ENCODE assay signal across 8 mouse cellular contexts in the genomic region with DNA sequence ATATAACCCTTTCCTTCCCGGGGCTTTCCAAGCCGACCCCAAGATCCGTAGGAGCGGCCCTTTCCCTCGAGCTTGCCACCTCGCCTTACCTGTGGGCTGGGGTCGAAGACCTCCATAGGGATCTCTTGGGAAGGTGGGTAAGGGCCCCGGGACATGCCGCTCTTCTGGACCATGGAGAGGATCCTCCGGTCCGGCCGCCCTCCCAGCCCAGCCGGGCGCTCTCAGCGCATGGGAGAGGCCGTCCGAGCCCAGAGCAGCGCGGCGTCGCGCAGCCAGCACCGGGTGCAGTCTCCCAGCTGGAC. TPM values are rescaled to one million over a fixed set of nuclear protein-coding genes. Genes with fewer than 3 reads are reported as not detected.
A peak's percentile ranks its signal among the peaks of the same experiment; 100 is the strongest.
DNase-seq lines count a peak whose midpoint lies in the region; ATAC-seq and TF ChIP-seq lines count a peak whose summit lies in the region.

No protein-coding gene starts in this region.

- peak overlapping the region; percentile 78 for H3K4me3 ChIP-seq in heart, embryonic 13.5 days
- H3K4me3 ChIP-seq in ES-Bruce4 (ENCODE audit: low read depth, low read length) = peak overlapping the region; percentile 79
- H3K4me3 ChIP-seq in forebrain, embryonic 16.5 days (replicated peaks; ENCODE audit: low read length) = peak overlapping the region; percentile 94
- H3K4me3 ChIP-seq in liver, postnatal 0 days (ENCODE audit: low read depth, low read length) = peak overlapping the region; percentile 58

- peak overlapping the region; percentile 92 for H3K9ac ChIP-seq in heart, embryonic 13.5 days
- peak overlapping the region; percentile 73 for H3K9ac ChIP-seq in ES-Bruce4 (ENCODE audit: low read depth, poor library complexity, severe bottlenecking)
- peak overlapping the region; percentile 97 for H3K9ac ChIP-seq in forebrain, embryonic 16.5 days (replicated peaks; ENCODE audit: low read depth, low read length)
- H3K9ac ChIP-seq in liver, postnatal 0 days (replicated peaks) = peak overlapping the region; percentile 59

- no peaks in the 10 kb centered on the region for H3K9me3 ChIP-seq in heart, embryonic 13.5 days
- H3K9me3 ChIP-seq in ES-Bruce4 (replicated peaks; ENCODE audit: control insufficient read depth, insufficient read depth, low read length, poor library complexity, severe bottlenecking) = no peaks in the 10 kb centered on the region
- no peaks in the 10 kb centered on the region for H3K9me3 ChIP-seq in forebrain, embryonic 16.5 days (ENCODE audit: control insufficient read depth, low read length)
- H3K9me3 ChIP-seq in liver, postnatal 0 days (ENCODE audit: low read length) = no peaks in the 10 kb centered on the region

- H3K4me1 ChIP-seq in heart, embryonic 13.5 days = peaks cover 44% of the 10 kb centered on the region
- peaks cover 7% of the 10 kb centered on the region for H3K4me1 ChIP-seq in ES-Bruce4 (ENCODE audit: control insufficient read depth, insufficient read depth, low read length)
- H3K4me1 ChIP-seq in forebrain, embryonic 16.5 days (replicated peaks; ENCODE audit: control insufficient read depth, insufficient read depth, low read length) = peaks cover 45% of the 10 kb centered on the region
- H3K4me1 ChIP-seq in liver, postnatal 0 days (ENCODE audit: insufficient read depth) = peaks cover 18% of the 10 kb centered on the region

- no peak for ATAC-seq in heart, embryonic 13.5 days (ENCODE audit: extremely low read depth, insufficient number of reproducible peaks, low FRiP score, low TSS enrichment)
- peak; percentile 29 for ATAC-seq in forebrain, embryonic 16.5 days
- ATAC-seq in liver, postnatal 0 days = peak; percentile 9; the same call in 1 of the 2 replicates

- peaks cover 2% of the 10 kb centered on the region; the same call in 1 of the 2 replicates for H3K36me3 ChIP-seq in heart, embryonic 13.5 days
- no peaks in the 10 kb centered on the region for H3K36me3 ChIP-seq in ES-Bruce4 (ENCODE audit: control insufficient read depth, insufficient read depth, low read length, poor library complexity, severe bottlenecking)
- H3K36me3 ChIP-seq in forebrain, embryonic 16.5 days (ENCODE audit: control insufficient read depth, insufficient read depth) = peaks cover 4% of the 10 kb centered on the region
- H3K36me3 ChIP-seq in liver, postnatal 0 days (replicated peaks; ENCODE audit: insufficient read depth, low read length) = no peaks in the 10 kb centered on the region

- no peak for DNase-seq in heart, adult 11 months
- no peak for DNase-seq in liver, postnatal 0 days
- DNase-seq in right cerebral cortex, postnatal 4 days = no peak
- DNase-seq in yolk sac, embryonic 10.5 days (ENCODE audit: low spot score) = no peak
- no peak for DNase-seq in adrenal gland, adult 2 months

- peak overlapping the region; percentile 99 for H3K4me2 ChIP-seq in heart, embryonic 13.5 days
- H3K4me2 ChIP-seq in forebrain, embryonic 16.5 days (ENCODE audit: low read length) = peak overlapping the region; percentile 89
- H3K4me2 ChIP-seq in liver, postnatal 0 days (ENCODE audit: low read depth, low read length) = peak overlapping the region; percentile 97

- TF ChIP-seq CTCF in ES-Bruce4 (IDR thresholded peaks at IDR 0.05; ENCODE audit: low read depth, low read length) = no peak
- TF ChIP-seq CTCF in liver, postnatal 0 days (IDR thresholded peaks at IDR 0.05; ENCODE audit: low read depth) = no peak

- H3K27ac ChIP-seq in heart, embryonic 13.5 days (replicated peaks) = peak overlapping the region; percentile 89
- H3K27ac ChIP-seq in ES-Bruce4 (ENCODE audit: insufficient read depth, low read length) = no peak overlapping the region
- peak overlapping the region; percentile 92 for H3K27ac ChIP-seq in forebrain, embryonic 16.5 days (ENCODE audit: low read length)
- 0 out of 2 replicates have a peak overlapping the region, but pooled peaks have one; percentile 52 for H3K27ac ChIP-seq in liver, postnatal 0 days (ENCODE audit: low read depth)

- no peak for TF ChIP-seq POLR2A in ES-Bruce4 (IDR thresholded peaks at IDR 0.05; ENCODE audit: insufficient read depth, low read length)

- H3K27me3 ChIP-seq in heart, embryonic 13.5 days (replicated peaks) = peaks cover 10% of the 10 kb centered on the region
- H3K27me3 ChIP-seq in ES-Bruce4 (ENCODE audit: control insufficient read depth, insufficient read depth, low read length, poor library complexity, severe bottlenecking) = no peaks in the 10 kb centered on the region
- H3K27me3 ChIP-seq in forebrain, embryonic 16.5 days (replicated peaks; ENCODE audit: control insufficient read depth, insufficient read depth, low read length) = no peaks in the 10 kb centered on the region
- peaks cover 11% of the 10 kb centered on the region for H3K27me3 ChIP-seq in liver, postnatal 0 days (ENCODE audit: insufficient read depth, low read length)

- no peak for TF ChIP-seq EP300 in ES-Bruce4 (IDR thresholded peaks at IDR 0.05; ENCODE audit: insufficient read depth, low read depth, low read length)
- TF ChIP-seq EP300 in liver, postnatal 0 days (IDR thresholded peaks at IDR 0.05; ENCODE audit: low read depth) = no peak

- WGBS in heart, embryonic 13.5 days = 1% methylated on average over 23 of the region's 23 CpGs
- 0% methylated on average over 21 of the region's 23 CpGs for WGBS in forebrain, embryonic 16.5 days
- 1% methylated on average over 15 of the region's 23 CpGs for WGBS in liver, postnatal 0 days (ENCODE audit: insufficient replicate concordance)

RNA-seq across cellular contexts. Expression of gene Cacnb1, which starts 0.6 kb away (rescaled TPM):
- polyA plus RNA-seq in heart, embryonic 13.5 days (2015; fragmentation: Nextera tagmentation; extraction: Ambion mirVana) = 6.0 and 6.7 TPM in 2 replicates
- polyA plus RNA-seq in ES-Bruce4 (2011; ENCODE audit: insufficient read depth, insufficient read length, low read depth, missing spikeins) = 5.2 and 6.3 TPM in 2 replicates
- 39.0 and 52.1 TPM in 2 replicates for polyA plus RNA-seq in forebrain, embryonic 16.5 days (2015; fragmentation: Nextera tagmentation; extraction: Ambion mirVana)
- 0.23 and 0.77 TPM in 2 replicates for polyA plus RNA-seq in liver, postnatal 0 days (2015; fragmentation: Nextera tagmentation; extraction: Ambion mirVana)
- total RNA-seq in adrenal gland, adult 2 months (2021) = 1 to 10 TPM; 6.9 to 9.6 TPM
- 14.4 and 14.5 TPM in 2 replicates for polyA plus RNA-seq in adrenal gland, adult 2 months (2012; rRNA removed)

RNA-seq across cellular contexts. Expression of gene Rpl19, which starts 4.3 kb away (rescaled TPM):
- 676 and 751 TPM in 2 replicates for polyA plus RNA-seq in heart, embryonic 13.5 days (2015; fragmentation: Nextera tagmentation; extraction: Ambion mirVana)
- polyA plus RNA-seq in ES-Bruce4 (2011; ENCODE audit: insufficient read depth, insufficient read length, low read depth, missing spikeins) = 2,020 and 2,244 TPM in 2 replicates
- polyA plus RNA-seq in forebrain, embryonic 16.5 days (2015; fragmentation: Nextera tagmentation; extraction: Ambion mirVana) = 652 and 659 TPM in 2 replicates
- polyA plus RNA-seq in liver, postnatal 0 days (2015; fragmentation: Nextera tagmentation; extraction: Ambion mirVana) = 568 TPM in 2 replicates
- total RNA-seq in adrenal gland, adult 2 months (2021) = 1,000 to 10,000 TPM; 1,223 to 1,284 TPM
- polyA plus RNA-seq in adrenal gland, adult 2 months (2012; rRNA removed) = 128 and 129 TPM in 2 replicates

RNA-seq across cellular contexts. Expression of gene Arl5c, which starts 26.2 kb away (rescaled TPM):
- polyA plus RNA-seq in heart, embryonic 13.5 days (2015; fragmentation: Nextera tagmentation; extraction: Ambion mirVana) = 4.6 and 5.1 TPM in 2 replicates
- polyA plus RNA-seq in ES-Bruce4 (2011; ENCODE audit: insufficient read depth, insufficient read length, low read depth, missing spikeins) = 2.8 and 3.6 TPM in 2 replicates
- 4.6 and 6.4 TPM in 2 replicates for polyA plus RNA-seq in forebrain, embryonic 16.5 days (2015; fragmentation: Nextera tagmentation; extraction: Ambion mirVana)
- 9.9 and 10.0 TPM in 2 replicates for polyA plus RNA-seq in liver, postnatal 0 days (2015; fragmentation: Nextera tagmentation; extraction: Ambion mirVana)
- 1 to 10 TPM in 1 of 2 experiments, under 1 TPM in 1; 0.29 to 1.2 TPM for total RNA-seq in adrenal gland, adult 2 months (2021)
- polyA plus RNA-seq in adrenal gland, adult 2 months (2012; rRNA removed) = 0.43 and 0.87 TPM in 2 replicates

RNA-seq across cellular contexts. Expression of gene Stac2, which starts 31.1 kb away (rescaled TPM):
- 0.83 and 0.84 TPM in 2 replicates for polyA plus RNA-seq in heart, embryonic 13.5 days (2015; fragmentation: Nextera tagmentation; extraction: Ambion mirVana)
- polyA plus RNA-seq in ES-Bruce4 (2011; ENCODE audit: insufficient read depth, insufficient read length, low read depth, missing spikeins) = 5.6 and 9.6 TPM in 2 replicates
- polyA plus RNA-seq in forebrain, embryonic 16.5 days (2015; fragmentation: Nextera tagmentation; extraction: Ambion mirVana) = 3.4 and 5.4 TPM in 2 replicates
- polyA plus RNA-seq in liver, postnatal 0 days (2015; fragmentation: Nextera tagmentation; extraction: Ambion mirVana) = 0.07 and 0.13 TPM in 2 replicates
- 1 to 10 TPM; 3.6 to 4.0 TPM for total RNA-seq in adrenal gland, adult 2 months (2021)
- polyA plus RNA-seq in adrenal gland, adult 2 months (2012; rRNA removed) = 0.71 and 0.83 TPM in 2 replicates

RNA-seq across cellular contexts. Expression of gene Plxdc1, which starts 36.0 kb away (rescaled TPM):
- 0.23 and 0.44 TPM in 2 replicates for polyA plus RNA-seq in heart, embryonic 13.5 days (2015; fragmentation: Nextera tagmentation; extraction: Ambion mirVana)
- 3.0 and 3.3 TPM in 2 replicates for polyA plus RNA-seq in ES-Bruce4 (2011; ENCODE audit: insufficient read depth, insufficient read length, low read depth, missing spikeins)
- 0.72 and 0.96 TPM in 2 replicates for polyA plus RNA-seq in forebrain, embryonic 16.5 days (2015; fragmentation: Nextera tagmentation; extraction: Ambion mirVana)
- polyA plus RNA-seq in liver, postnatal 0 days (2015; fragmentation: Nextera tagmentation; extraction: Ambion mirVana) = 0.75 TPM in 2 replicates
- 10 to 100 TPM; 17.5 to 22.2 TPM for total RNA-seq in adrenal gland, adult 2 months (2021)
- polyA plus RNA-seq in adrenal gland, adult 2 months (2012; rRNA removed) = 11.0 and 13.7 TPM in 2 replicates
